Mouse (Mus musculus): ENCODE measurements around the gene Gm49333. TPM values are rescaled to one million over a fixed set of nuclear protein-coding genes. Genes with fewer than 3 reads are reported as not detected.

Gm49333 gene
- total and polyA plus RNA-seq, 3 experiments, result not detected

DNA sequence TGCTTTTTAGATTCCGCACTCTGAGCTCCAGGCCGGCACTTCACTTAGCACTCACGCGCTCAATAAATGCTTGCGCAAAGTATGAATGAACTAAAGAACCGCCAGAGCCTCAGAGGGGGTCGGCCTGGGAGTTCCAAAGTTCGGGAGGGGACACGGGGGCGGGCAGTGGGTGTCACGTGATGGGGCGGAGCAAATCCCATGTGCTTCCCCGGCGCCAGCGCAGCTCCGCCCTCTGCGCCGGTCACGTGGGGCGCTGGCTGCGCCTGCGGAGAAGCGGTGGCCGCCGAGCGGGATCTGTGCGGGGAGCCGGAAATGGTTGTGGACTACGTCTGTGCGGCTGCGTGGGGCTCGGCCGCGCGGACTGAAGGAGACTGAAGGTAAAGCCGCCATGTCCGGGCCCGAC is 61.1 kb downstream of the Gm49333 start:
- peak overlapping the region; percentile 71 for H3K27ac ChIP-seq (ENCODE audit: control insufficient read depth, low read depth, low read length)
- H3K9me3 ChIP-seq (replicated peaks; ENCODE audit: insufficient read depth, low read length), result no peaks in the 10 kb centered on the region
- H3K9ac ChIP-seq (ENCODE audit: control insufficient read depth, low read depth, low read length, poor library complexity, severe bottlenecking), result peak overlapping the region; percentile 99
- peak overlapping the region; percentile 63 to 98 for H3K4me3 ChIP-seq (ENCODE audit: control insufficient read depth in 1 of 2, insufficient read depth in 1 of 2, low read depth in 2 of 2, low read length in 2 of 2)
- peaks cover 41% of the 10 kb centered on the region for H3K79me2 ChIP-seq (ENCODE audit: control insufficient read depth, insufficient read depth, low read length, poor library complexity)
- H3K27me3 ChIP-seq (ENCODE audit: control insufficient read depth in 1 of 2, insufficient read depth in 2 of 2, low read length in 2 of 2), result no peaks in the 10 kb centered on the region
- DNase-seq (ENCODE audit: low read depth, low spot score), result peak; percentile 96
- peaks cover 8 to 22% of the 10 kb centered on the region in 2 experiments for H3K4me1 ChIP-seq (ENCODE audit: control insufficient read depth in 1 of 2, insufficient read depth in 2 of 2, low read length in 2 of 2)
- H3K36me3 ChIP-seq (ENCODE audit: control insufficient read depth in 1 of 2, insufficient read depth in 2 of 2, low read length in 2 of 2), result peaks cover 19 to 32% of the 10 kb centered on the region in 2 experiments
- TF ChIP-seq ZKSCAN1 (IDR thresholded peaks at IDR 0.05; ENCODE audit: low read depth, low read length) (no peak), CHD2 (IDR thresholded peaks at IDR 0.05; ENCODE audit: low read length) (no peak), GATA1 (IDR thresholded peaks at IDR 0.05; ENCODE audit: low read depth, low read length) (no peak), POLR2AphosphoS2 (IDR thresholded peaks at IDR 0.05; ENCODE audit: low read length) (0 out of 2 replicates have a peak, but pooled peaks have one; percentile 48), GABPA (IDR thresholded peaks at IDR 0.05; ENCODE audit: low read depth, low read length) (no peak), NELFE (IDR thresholded peaks at IDR 0.05; ENCODE audit: low read depth, low read length) (peak; percentile 81), BHLHE40 (IDR thresholded peaks at IDR 0.05; ENCODE audit: borderline replicate concordance, low read depth, low read length) (peak; percentile 91), MEF2A (IDR thresholded peaks at IDR 0.05; ENCODE audit: extremely low read depth, insufficient replicate concordance, low read depth, low read length, poor library complexity, severe bottlenecking) (no peak), HCFC1 (IDR thresholded peaks at IDR 0.05; ENCODE audit: low read depth, low read length) (peak; percentile 77), MYC (IDR thresholded peaks at IDR 0.05; ENCODE audit: low read depth, low read length) (peak; percentile 85), E2F4 (IDR thresholded peaks at IDR 0.05; ENCODE audit: borderline replicate concordance, low read depth, low read length) (no peak), JUND (IDR thresholded peaks at IDR 0.05; ENCODE audit: low read depth, low read length) (no peak), POLR2A (IDR thresholded peaks at IDR 0.05; ENCODE audit: control insufficient read depth in 1 of 2, insufficient read depth in 1 of 2, low read depth in 1 of 2, low read length in 2 of 2, poor library complexity in 1 of 2) (peak; percentile 60 to 86), USF1 (IDR thresholded peaks at IDR 0.05; ENCODE audit: low read depth, low read length) (peak; percentile 100), SMC3 (IDR thresholded peaks at IDR 0.05; ENCODE audit: low read depth, low read length) (no peak), MXI1 (IDR thresholded peaks at IDR 0.05; ENCODE audit: low read depth, low read length) (peak; percentile 77; the same call in 1 of the 2 replicates), USF2 (IDR thresholded peaks at IDR 0.05; ENCODE audit: borderline replicate concordance in 1 of 2, insufficient read depth in 1 of 2, low read depth in 1 of 2, low read length in 2 of 2) (peak; percentile 96 to 99), CHD1 (IDR thresholded peaks at IDR 0.05; ENCODE audit: low read depth, low read length) (no peak), MAX (IDR thresholded peaks at IDR 0.05; ENCODE audit: low read length) (peak; percentile 98), SIN3A (IDR thresholded peaks at IDR 0.05; ENCODE audit: low read length) (peak; percentile 80), RCOR1 (IDR thresholded peaks at IDR 0.05; ENCODE audit: low read depth, low read length) (no peak), CTCF (IDR thresholded peaks at IDR 0.05 in 2 of 3, conservative IDR thresholded peaks at IDR 0.05 in 1 of 3; ENCODE audit: control insufficient read depth in 1 of 3, insufficient read depth in 1 of 3, low read depth in 2 of 3, low read length in 3 of 3, poor library complexity in 1 of 3, severe bottlenecking in 1 of 3) (no peak), TAL1 (IDR thresholded peaks at IDR 0.05; ENCODE audit: low read length) (no peak), MAZ (IDR thresholded peaks at IDR 0.05; ENCODE audit: low read depth, low read length) (peak; percentile 64; the same call in 1 of the 2 replicates), ELF1 (IDR thresholded peaks at IDR 0.05; ENCODE audit: low read depth, low read length) (peak; percentile 72), ZNF384 (IDR thresholded peaks at IDR 0.05; ENCODE audit: low read depth, low read length) (no peak), EP300 (IDR thresholded peaks at IDR 0.05; ENCODE audit: low read depth in 1 of 2, low read length in 2 of 2) (no peak), NRF1 (IDR thresholded peaks at IDR 0.05; ENCODE audit: insufficient read depth, low read depth, low read length, poor library complexity, severe bottlenecking) (peak; percentile 85), KAT2A (conservative IDR thresholded peaks at IDR 0.05; ENCODE audit: low read depth, low read length) (no peak), MYB (IDR thresholded peaks at IDR 0.05; ENCODE audit: low read depth, low read length) (no peak), TBP (IDR thresholded peaks at IDR 0.05; ENCODE audit: low read depth, low read length) (peak; percentile 71), RAD21 (IDR thresholded peaks at IDR 0.05; ENCODE audit: low read depth, low read length) (no peak), ZC3H11A (IDR thresholded peaks at IDR 0.05; ENCODE audit: low read depth, low read length) (no peak), ETS1 (IDR thresholded peaks at IDR 0.05; ENCODE audit: low read depth, low read length) (peak; percentile 28; the same call in 1 of the 2 replicates), MAFK (IDR thresholded peaks at IDR 0.05; ENCODE audit: borderline replicate concordance, low read depth, low read length) (no peak), TCF12 (IDR thresholded peaks at IDR 0.05; ENCODE audit: low read depth, low read length) (no peak), ZMIZ1 (IDR thresholded peaks at IDR 0.05; ENCODE audit: low read depth, low read length) (no peak), UBTF (IDR thresholded peaks at IDR 0.05; ENCODE audit: borderline replicate concordance, insufficient read depth, low read depth, low read length) (no peak)

All from MEL (cell line).